Mouse (Mus musculus): ENCODE measurements around the gene Xpc. TPM values are rescaled to one million over a fixed set of nuclear protein-coding genes. Genes with fewer than 3 reads are reported as not detected.
A peak's percentile ranks its signal among the peaks of the same experiment; 100 is the strongest.

Gene Xpc
- 8.6 and 15.5 TPM in 2 replicates for polyA plus RNA-seq (2012; ENCODE audit: insufficient read depth, insufficient read length, missing spikeins)

DNA sequence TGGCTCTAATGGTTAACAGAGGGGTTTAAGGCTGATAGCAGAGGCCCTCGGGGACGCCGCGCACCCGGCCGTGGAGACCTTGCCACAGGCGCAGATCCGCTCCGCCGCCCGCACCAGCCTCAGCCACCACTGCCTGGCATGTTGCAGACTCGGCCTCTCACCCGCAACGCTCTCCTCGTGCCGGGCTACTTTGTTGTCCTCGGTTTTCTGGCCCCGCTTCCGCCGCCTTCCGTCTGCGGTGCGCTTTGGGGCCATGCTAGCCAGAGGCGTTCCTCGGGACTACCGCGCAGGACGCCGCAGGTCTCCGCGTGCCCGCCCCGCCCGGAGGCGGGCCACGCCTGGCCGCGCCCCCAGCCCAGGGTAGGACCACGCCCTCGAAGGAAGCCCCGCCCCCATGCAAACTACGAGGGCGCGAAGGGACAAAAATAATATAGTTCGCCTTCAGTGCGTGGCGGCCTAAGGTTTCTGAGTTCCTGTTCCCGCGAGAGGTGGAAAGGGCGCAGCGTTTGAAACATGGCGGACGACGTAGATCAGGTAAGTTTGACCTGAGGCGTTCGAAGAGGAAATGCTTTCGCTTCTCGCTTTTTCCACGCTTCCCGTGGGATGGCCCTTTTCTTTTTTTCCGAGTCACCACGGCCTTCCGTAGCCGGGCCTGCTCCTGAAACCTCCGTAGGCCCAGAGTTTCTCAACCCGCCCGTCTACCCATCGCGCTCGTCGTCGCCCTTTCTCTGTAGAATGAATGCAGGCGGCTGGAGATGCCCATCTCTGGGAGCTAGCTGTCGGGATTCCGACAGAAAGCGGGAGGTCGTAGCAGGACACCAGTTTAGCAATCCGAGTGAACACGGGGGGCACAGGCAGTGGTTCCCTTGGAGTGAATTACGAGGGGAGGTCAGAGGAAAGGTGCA lies at the start of gene Xpc, which contains the start of gene Lsm3:
TSS of gene Xpc (minus strand) at position 344 of the 905 bp plus-strand sequence.
TSS of gene Lsm3 (plus strand) at position 384 of the 905 bp plus-strand sequence.
- Histone ChIP-seq H3K4me3 (ENCODE audit: insufficient read depth, low read depth, low read length) (peak within 1 kb of the TSS; percentile 83), H3K27ac (replicated peaks; ENCODE audit: low read depth, low read length) (peak within 1 kb of the TSS; percentile 53), H3K4me1 (ENCODE audit: control insufficient read depth, insufficient read depth, insufficient read length, low read length) (peaks cover 3% of the 10 kb centered on the region; the same call in 1 of the 2 replicates)

DNA sequence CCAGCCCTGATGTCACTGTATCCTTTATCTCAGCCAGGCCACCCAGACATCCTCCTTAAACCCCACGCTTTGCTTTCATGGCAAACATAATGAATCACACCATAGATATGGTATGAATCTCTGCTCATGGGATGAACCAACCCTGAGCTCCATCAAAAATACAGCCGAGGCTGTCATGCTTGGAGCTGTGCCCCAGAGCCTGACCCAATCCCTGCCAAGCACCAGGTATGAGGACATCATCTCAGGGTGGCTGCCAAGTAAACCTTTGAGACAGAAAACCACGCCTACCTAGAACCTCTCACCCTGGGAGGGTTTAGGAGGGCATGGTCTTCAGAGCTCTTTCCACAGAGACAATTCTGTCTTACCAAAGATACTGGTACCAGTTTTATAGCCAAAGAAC lies 47.3 kb upstream of the Xpc start:
- Histone ChIP-seq H3K27ac (replicated peaks; ENCODE audit: low read depth, low read length) (no peak overlapping the region), H3K4me1 (ENCODE audit: control insufficient read depth, insufficient read depth, insufficient read length, low read length) (no peaks in the 10 kb centered on the region), H3K4me3 (ENCODE audit: insufficient read depth, low read depth, low read length) (no peak overlapping the region)

DNA sequence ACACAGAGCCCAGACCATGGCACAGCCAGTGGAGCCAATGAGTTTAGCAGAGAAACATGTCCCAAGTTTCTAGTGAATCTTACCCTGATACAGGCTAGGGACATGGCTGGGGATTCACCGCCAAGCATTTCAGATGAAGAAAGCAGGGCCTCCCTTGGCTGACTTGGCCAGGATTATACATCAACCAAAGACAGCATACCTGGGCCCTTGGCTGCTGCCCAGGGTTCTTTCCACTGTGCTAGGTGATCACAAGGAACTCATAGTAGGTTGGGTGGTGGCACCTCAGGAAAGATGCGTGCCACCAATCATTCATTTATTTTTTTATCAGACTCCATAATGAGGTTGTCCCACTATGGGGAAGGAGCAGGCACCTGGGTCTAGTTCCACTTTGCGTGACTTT lies 44.5 kb upstream of the Xpc start:
- Histone ChIP-seq H3K4me1 (ENCODE audit: control insufficient read depth, insufficient read depth, insufficient read length, low read length) (no peaks in the 10 kb centered on the region), H3K4me3 (ENCODE audit: insufficient read depth, low read depth, low read length) (no peak overlapping the region), H3K27ac (replicated peaks; ENCODE audit: low read depth, low read length) (no peak overlapping the region)

DNA sequence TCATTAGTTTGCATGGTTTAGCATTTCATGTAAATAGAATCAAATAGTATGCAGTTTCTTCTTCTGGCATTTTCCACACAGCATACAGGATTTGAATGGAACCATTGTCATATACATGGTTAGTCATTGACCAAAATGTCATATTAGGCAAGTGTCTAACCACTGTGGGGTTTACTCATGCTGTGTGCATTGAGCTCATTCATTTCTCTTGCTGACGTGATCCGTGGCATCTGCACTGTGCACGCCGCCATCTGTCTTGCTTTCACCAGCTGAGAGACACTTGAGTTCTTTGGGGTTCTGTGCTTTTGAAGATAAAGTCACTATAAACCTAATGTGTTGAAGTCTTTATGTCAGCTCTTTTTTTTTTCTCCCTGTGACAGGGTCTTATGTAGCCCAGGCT lies 43.7 kb upstream of the Xpc start:
- H3K4me3 ChIP-seq (ENCODE audit: insufficient read depth, low read depth, low read length) = no peak overlapping the region

GRCm38 (mm10) chr6:91558565-91558964 lies 42.9 kb upstream of the Xpc start:
- no peak overlapping the region for H3K27ac ChIP-seq (replicated peaks; ENCODE audit: low read depth, low read length)
- H3K4me3 ChIP-seq (ENCODE audit: insufficient read depth, low read depth, low read length) = no peak overlapping the region

More for the DNA sequence above, 43.7 kb upstream of the Xpc start:
- Histone ChIP-seq H3K27ac (replicated peaks; ENCODE audit: low read depth, low read length) (no peak overlapping the region), H3K4me1 (ENCODE audit: control insufficient read depth, insufficient read depth, insufficient read length, low read length) (no peaks in the 10 kb centered on the region)

DNA sequence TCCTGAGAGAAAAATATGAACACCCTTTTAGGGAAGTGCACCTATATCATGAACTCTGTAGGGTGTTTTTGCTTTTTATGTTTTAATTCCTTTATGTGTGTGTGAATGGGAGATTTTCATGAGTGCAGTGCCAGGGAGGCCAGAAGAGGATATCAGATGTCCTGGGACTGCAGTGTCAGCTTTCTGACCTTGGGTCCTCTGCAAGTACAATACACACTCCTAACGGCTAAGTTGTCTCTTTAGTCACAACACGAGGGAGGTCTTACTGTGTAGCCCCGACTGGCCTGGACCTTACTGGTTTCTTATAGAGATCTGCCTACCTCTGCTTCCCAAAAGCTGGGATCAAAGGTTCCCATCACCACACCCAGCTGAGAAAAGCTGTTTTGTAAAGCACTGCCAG lies 37.0 kb upstream of the Xpc start:
- H3K4me1 ChIP-seq (ENCODE audit: control insufficient read depth, insufficient read depth, insufficient read length, low read length) = no peaks in the 10 kb centered on the region
- H3K4me3 ChIP-seq (ENCODE audit: insufficient read depth, low read depth, low read length) = no peak overlapping the region
- H3K27ac ChIP-seq (replicated peaks; ENCODE audit: low read depth, low read length) = no peak overlapping the region

More at GRCm38 (mm10) chr6:91558565-91558964, 42.9 kb upstream of the Xpc start:
- no peaks in the 10 kb centered on the region for H3K4me1 ChIP-seq (ENCODE audit: control insufficient read depth, insufficient read depth, insufficient read length, low read length)

- no peak overlapping the region for H3K4me3 ChIP-seq (ENCODE audit: insufficient read depth, low read depth, low read length)
- no peaks in the 10 kb centered on the region for H3K4me1 ChIP-seq (ENCODE audit: control insufficient read depth, insufficient read depth, insufficient read length, low read length)
- no peak overlapping the region for H3K27ac ChIP-seq (replicated peaks; ENCODE audit: low read depth, low read length)
Observed at GRCm38 (mm10) chr6:91551671-91552070, 36.0 kb upstream of the Xpc start.

DNA sequence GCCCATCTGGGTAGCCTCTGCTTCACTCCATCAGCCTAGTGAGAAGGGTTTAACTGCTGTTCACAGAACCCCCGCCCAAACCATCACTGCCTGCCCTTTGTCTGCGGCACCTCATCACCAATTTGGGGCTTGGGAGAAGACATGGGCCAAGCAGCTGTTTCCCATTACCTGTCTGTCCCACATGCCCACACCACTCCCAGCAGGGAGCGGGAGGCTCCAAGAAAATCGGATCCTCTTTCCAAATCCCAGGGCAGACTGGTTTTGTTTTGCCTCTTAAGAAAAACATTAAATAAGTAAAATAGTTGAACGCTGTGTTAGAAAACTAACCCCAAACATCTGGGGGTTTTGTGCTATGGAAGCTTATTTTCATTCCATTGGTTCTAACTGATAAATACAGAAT lies 33.9 kb upstream of the Xpc start:
- no peak overlapping the region for H3K27ac ChIP-seq (replicated peaks; ENCODE audit: low read depth, low read length)
- no peak overlapping the region for H3K4me3 ChIP-seq (ENCODE audit: insufficient read depth, low read depth, low read length)

GRCm38 (mm10) chr6:91547313-91547712 lies 31.6 kb upstream of the Xpc start:
- Histone ChIP-seq H3K4me3 (ENCODE audit: insufficient read depth, low read depth, low read length) (no peak overlapping the region), H3K4me1 (ENCODE audit: control insufficient read depth, insufficient read depth, insufficient read length, low read length) (no peaks in the 10 kb centered on the region), H3K27ac (replicated peaks; ENCODE audit: low read depth, low read length) (no peak overlapping the region)

More for the DNA sequence above, 33.9 kb upstream of the Xpc start:
- no peaks in the 10 kb centered on the region for H3K4me1 ChIP-seq (ENCODE audit: control insufficient read depth, insufficient read depth, insufficient read length, low read length)

DNA sequence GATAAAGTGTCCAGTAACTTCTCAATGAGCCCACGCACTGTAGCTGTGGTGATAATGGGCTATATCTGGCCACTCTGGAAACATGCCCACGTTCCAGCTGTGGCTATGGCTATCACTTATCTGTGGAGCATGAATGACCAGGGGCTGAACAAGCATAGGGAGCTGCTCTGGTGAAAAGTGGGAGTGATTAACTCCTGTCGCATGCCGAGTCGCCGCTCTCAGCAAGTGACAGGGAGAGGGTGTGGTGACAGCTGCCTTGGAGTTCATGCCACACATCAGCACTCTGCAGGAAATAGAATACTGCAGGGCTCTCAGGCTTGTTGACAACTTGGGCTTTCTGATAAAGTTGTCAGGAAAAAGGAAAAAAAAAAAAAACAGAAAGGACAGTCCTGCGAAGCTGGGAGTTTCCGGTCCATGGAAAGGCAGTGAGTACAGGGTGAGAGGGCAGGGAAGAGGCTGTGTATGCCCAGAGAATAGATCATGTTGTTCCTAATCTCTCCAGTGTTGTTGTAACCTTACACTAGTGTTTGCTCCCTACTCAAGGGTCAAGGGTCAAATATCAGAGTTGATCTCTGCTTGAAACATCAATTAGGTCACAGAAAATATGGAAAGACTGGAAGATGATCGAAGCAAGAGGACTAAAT lies 30.7 kb upstream of the Xpc start:
- Histone ChIP-seq H3K27ac (replicated peaks; ENCODE audit: low read depth, low read length) (no peak overlapping the region), H3K4me1 (ENCODE audit: control insufficient read depth, insufficient read depth, insufficient read length, low read length) (no peaks in the 10 kb centered on the region), H3K4me3 (ENCODE audit: insufficient read depth, low read depth, low read length) (no peak overlapping the region)

DNA sequence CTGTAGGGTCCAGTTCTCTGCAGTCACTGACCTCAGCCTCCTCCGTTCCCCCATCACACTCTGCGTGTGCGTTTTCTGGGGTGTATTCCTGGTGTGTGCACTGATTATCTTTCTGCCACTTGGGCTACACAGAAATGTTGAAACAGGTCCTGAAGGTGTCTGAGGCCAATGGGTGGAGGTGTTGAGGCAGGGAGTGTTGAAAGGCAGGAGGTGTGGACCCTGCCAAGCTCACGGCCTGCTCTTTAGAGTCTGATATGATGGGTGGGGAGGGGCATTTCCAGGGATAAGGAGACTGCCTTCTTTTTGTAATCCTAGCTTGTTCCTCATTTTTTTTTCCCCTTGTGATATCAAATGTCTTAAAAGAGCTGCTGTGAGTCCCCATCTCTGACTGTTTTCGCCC lies 27.4 kb upstream of the Xpc start:
- Histone ChIP-seq H3K4me1 (ENCODE audit: control insufficient read depth, insufficient read depth, insufficient read length, low read length) (no peaks in the 10 kb centered on the region), H3K27ac (replicated peaks; ENCODE audit: low read depth, low read length) (no peak overlapping the region), H3K4me3 (ENCODE audit: insufficient read depth, low read depth, low read length) (no peak overlapping the region)

- Histone ChIP-seq H3K4me3 (ENCODE audit: insufficient read depth, low read depth, low read length) (no peak overlapping the region), H3K4me1 (ENCODE audit: control insufficient read depth, insufficient read depth, insufficient read length, low read length) (no peaks in the 10 kb centered on the region), H3K27ac (replicated peaks; ENCODE audit: low read depth, low read length) (no peak overlapping the region)
Observed at GRCm38 (mm10) chr6:91541276-91541675, 25.6 kb upstream of the Xpc start.

DNA sequence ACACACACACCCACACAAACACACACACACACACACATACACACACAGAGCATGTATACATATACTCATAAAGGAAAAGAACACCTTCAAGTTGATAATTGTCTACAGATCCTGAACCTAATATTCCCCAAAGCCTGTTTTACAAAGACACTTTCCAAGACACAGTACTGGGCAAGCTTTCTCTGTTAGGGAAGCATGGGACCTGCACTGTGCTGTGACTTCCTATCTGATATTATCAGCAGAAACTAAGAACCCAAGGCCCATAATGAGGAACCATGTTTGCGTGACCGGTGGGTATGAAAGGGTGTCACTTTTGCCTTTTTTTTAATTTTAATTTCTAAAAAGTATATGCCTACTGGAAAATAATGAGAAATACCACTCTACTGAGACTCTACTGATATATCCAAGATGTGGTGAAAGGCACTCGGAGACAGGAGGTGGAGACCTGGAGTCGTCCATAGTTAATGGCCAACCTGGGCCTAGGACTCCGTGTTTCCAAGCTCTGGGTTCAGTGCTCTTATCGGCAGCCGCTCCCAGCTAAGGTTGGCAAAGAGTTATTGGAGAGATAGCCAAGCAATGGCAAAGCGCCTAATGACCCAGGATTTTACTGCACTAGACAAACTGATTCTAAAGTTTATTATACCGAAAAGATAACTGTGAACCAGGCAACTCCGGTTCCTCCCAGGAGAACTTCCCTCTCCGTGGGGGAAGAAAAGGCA lies 20.5 kb upstream of the Xpc start:
- H3K27ac ChIP-seq (replicated peaks; ENCODE audit: low read depth, low read length) = no peak overlapping the region
- H3K4me1 ChIP-seq (ENCODE audit: control insufficient read depth, insufficient read depth, insufficient read length, low read length) = no peaks in the 10 kb centered on the region
- H3K4me3 ChIP-seq (ENCODE audit: insufficient read depth, low read depth, low read length) = no peak overlapping the region

- Histone ChIP-seq H3K27ac (replicated peaks; ENCODE audit: low read depth, low read length) (no peak overlapping the region), H3K4me1 (ENCODE audit: control insufficient read depth, insufficient read depth, insufficient read length, low read length) (no peaks in the 10 kb centered on the region), H3K4me3 (ENCODE audit: insufficient read depth, low read depth, low read length) (no peak overlapping the region)
Observed at GRCm38 (mm10) chr6:91535231-91535630, 19.5 kb upstream of the Xpc start.

GRCm38 (mm10) chr6:91534268-91534667 lies 18.6 kb upstream of the Xpc start:
- Histone ChIP-seq H3K4me1 (ENCODE audit: control insufficient read depth, insufficient read depth, insufficient read length, low read length) (no peaks in the 10 kb centered on the region), H3K4me3 (ENCODE audit: insufficient read depth, low read depth, low read length) (no peak overlapping the region), H3K27ac (replicated peaks; ENCODE audit: low read depth, low read length) (no peak overlapping the region)
